Mouse (Mus musculus) layer of hippocampus, adult 2 months (tissue): Measurements from ENCODE around the gene Lancl2. TPM values are rescaled to one million over a fixed set of nuclear protein-coding genes. Genes with fewer than 3 reads are reported as not detected.

Experiments used
- DNase-seq, 2 experiments: peaks; one replicate each; pipeline ENCODE4 v3.0.0; 2022; ENCODE audit warnings: low spot score in 2 of 2
- H3K27ac ChIP-seq: fragments of 200-600 bp; 2 replicates; pipeline ENCODE4 v1.8.1; 2022
- H3K4me3 ChIP-seq: fragments of 200-600 bp; 2 replicates; pipeline ENCODE4 v1.8.1; 2022; ENCODE audit warnings: mild to moderate bottlenecking
- CTCF ChIP-seq: fragments of 200-600 bp; conservative IDR thresholded peaks from 2 replicates; pipeline ENCODE4 v1.8.1; 2022; ENCODE audit warnings: antibody characterized with exemption, mild to moderate bottlenecking, moderate library complexity
- long read RNA-seq, 2 experiments: library from polyadenylated mRNA; stranded (forward); transcript quantifications; one replicate each; pipeline ENCODE4 v2.0.0; 2021; ENCODE audit warnings: borderline mapping rate in 2 of 2
- total RNA-seq, 2 experiments: library from RNA; stranded (reverse); gene quantifications; 2 replicates each; pipeline ENCODE4 v1.2.3; 2021

Gene Lancl2
- 10 to 100 TPM; 78.7 to 85.7 TPM for total RNA-seq
- long read RNA-seq, experiment 1, transcript Lancl2-201 (9 exons, 2,509 nt), result major isoform, 44 of 47 reads
- long read RNA-seq, experiment 1, partial matches to known transcripts, result 2 of 47 reads
- long read RNA-seq, experiment 1, other reads (novel, unspliced or antisense), result 1 of 47 reads
- long read RNA-seq, experiment 2, transcript Lancl2-201 (9 exons, 2,509 nt), result major isoform, 79 of 85 reads
- long read RNA-seq, experiment 2, partial matches to known transcripts, result 3 of 85 reads
- long read RNA-seq, experiment 2, other reads (novel, unspliced or antisense), result 3 of 85 reads

- H3K4me3 ChIP-seq, result peak within 1 kb of the TSS; percentile 89
- peak; percentile 41 for TF ChIP-seq CTCF
- peak within 1 kb of the TSS; percentile 100 for H3K27ac ChIP-seq
- DNase-seq, result peak; percentile 17 to 51
Measured at GRCm38 (mm10) chr6:57702376-57702742, at the start of gene Lancl2. Lancl2 (plus strand) TSS chr6:57702540.

- Histone ChIP-seq H3K4me3 (no peak overlapping the region), H3K27ac (no peak overlapping the region)
Measured at GRCm38 (mm10) chr6:57661295-57661694, 41.0 kb upstream of the Lancl2 start.

GRCm38 (mm10) chr6:57684156-57684555 is 18.2 kb upstream of the Lancl2 start:
- DNase-seq, result no peak
- H3K27ac ChIP-seq, result no peak overlapping the region
- no peak overlapping the region for H3K4me3 ChIP-seq
- no peak for TF ChIP-seq CTCF

More at GRCm38 (mm10) chr6:57661295-57661694, 41.0 kb upstream of the Lancl2 start:
- DNase-seq, result no peak
- no peak for TF ChIP-seq CTCF

- Histone ChIP-seq H3K4me3 (peak within 1 kb of the TSS; percentile 99), H3K27ac (peak within 1 kb of the TSS; percentile 94)
- peak; percentile 78 to 80 for DNase-seq
- peak; percentile 41 for TF ChIP-seq CTCF
Measured at GRCm38 (mm10) chr6:57691467-57692261, 10.7 kb upstream of the Lancl2 start, which contains the start of gene Pyurf. Pyurf (minus strand) TSS chr6:57692078.

DNA sequence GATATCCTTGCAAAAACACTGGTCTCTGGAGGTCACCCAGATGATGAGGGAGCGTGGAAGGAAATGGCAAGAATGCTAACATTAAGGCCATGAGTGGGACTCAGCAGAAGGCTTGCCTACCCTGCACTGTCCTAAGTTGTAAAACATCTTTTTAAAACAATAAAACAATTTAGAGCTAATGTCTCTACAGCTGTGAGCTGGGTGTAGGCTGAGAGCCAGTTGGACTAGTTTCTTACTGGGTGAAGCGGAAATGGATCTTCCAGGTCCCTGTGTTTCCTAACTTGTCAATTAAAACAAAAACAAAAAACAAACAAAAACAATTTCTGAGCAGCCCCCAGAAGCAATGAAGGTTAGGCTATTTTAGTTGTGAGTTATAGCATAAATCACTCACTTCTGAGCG is 9.2 kb upstream of the Lancl2 start:
- DNase-seq, result no peak
- no peak for TF ChIP-seq CTCF
- no peak overlapping the region for H3K27ac ChIP-seq

GRCm38 (mm10) chr6:57701686-57702085 is 654 bp upstream of the Lancl2 start:
- no peak for TF ChIP-seq CTCF
- no peak for DNase-seq
- H3K4me3 ChIP-seq, result peak overlapping the region; percentile 89
- H3K27ac ChIP-seq, result peak overlapping the region; percentile 100

More for the DNA sequence above, 9.2 kb upstream of the Lancl2 start:
- H3K4me3 ChIP-seq, result no peak overlapping the region

- no peak for TF ChIP-seq CTCF
- peak overlapping the region; percentile 100 for H3K27ac ChIP-seq
- peak; percentile 94 for DNase-seq
- H3K4me3 ChIP-seq, result peak overlapping the region; percentile 89
Measured at GRCm38 (mm10) chr6:57702743-57703499, 581 bp downstream of the Lancl2 start.

GRCm38 (mm10) chr6:57703703-57704102 is 1.4 kb downstream of the Lancl2 start:
- H3K4me3 ChIP-seq, result peak overlapping the region; percentile 89
- DNase-seq, result no peak
- H3K27ac ChIP-seq, result peak overlapping the region; percentile 100
- no peak for TF ChIP-seq CTCF

GRCm38 (mm10) chr6:57706721-57707120 is 4.4 kb downstream of the Lancl2 start:
- Histone ChIP-seq H3K4me3 (no peak overlapping the region), H3K27ac (no peak overlapping the region)
- no peak for DNase-seq
- no peak for TF ChIP-seq CTCF

- H3K4me3 ChIP-seq, result no peak overlapping the region
- DNase-seq, result no peak
- H3K27ac ChIP-seq, result no peak overlapping the region
- TF ChIP-seq CTCF, result 0 out of 2 replicates have a peak, but pooled peaks have one; percentile 25
Measured at GRCm38 (mm10) chr6:57711726-57712125, 9.4 kb downstream of the Lancl2 start.

- Histone ChIP-seq H3K4me3 (no peak overlapping the region), H3K27ac (no peak overlapping the region)
- DNase-seq, result no peak
- no peak for TF ChIP-seq CTCF
Measured at GRCm38 (mm10) chr6:57721347-57721746, 19.0 kb downstream of the Lancl2 start.

- DNase-seq, result no peak
- no peak overlapping the region for H3K4me3 ChIP-seq
- no peak overlapping the region for H3K27ac ChIP-seq
- TF ChIP-seq CTCF, result no peak
Measured at GRCm38 (mm10) chr6:57742749-57743148, 40.4 kb downstream of the Lancl2 start.

- H3K4me3 ChIP-seq, result no peak overlapping the region
- peak; percentile 70 for TF ChIP-seq CTCF
- no peak overlapping the region for H3K27ac ChIP-seq
- DNase-seq, result no peak
Measured at GRCm38 (mm10) chr6:57743333-57743732, 41.0 kb downstream of the Lancl2 start.
